Mouse (Mus musculus) A20 (cell line): ENCODE measurements at regions not wholly inside any gene's neighbourhood (a gene's known extent, or its start where the extent isn't known, plus 50 kb on each side); places are given as distances from the start of the nearest gene placed in this dataset.

Experiments
- DNase-seq: peaks from one replicate; pipeline ENCODE4 v3.0.0-alpha.2; 2011; ENCODE audit warnings: low read depth, low spot score

DNA sequence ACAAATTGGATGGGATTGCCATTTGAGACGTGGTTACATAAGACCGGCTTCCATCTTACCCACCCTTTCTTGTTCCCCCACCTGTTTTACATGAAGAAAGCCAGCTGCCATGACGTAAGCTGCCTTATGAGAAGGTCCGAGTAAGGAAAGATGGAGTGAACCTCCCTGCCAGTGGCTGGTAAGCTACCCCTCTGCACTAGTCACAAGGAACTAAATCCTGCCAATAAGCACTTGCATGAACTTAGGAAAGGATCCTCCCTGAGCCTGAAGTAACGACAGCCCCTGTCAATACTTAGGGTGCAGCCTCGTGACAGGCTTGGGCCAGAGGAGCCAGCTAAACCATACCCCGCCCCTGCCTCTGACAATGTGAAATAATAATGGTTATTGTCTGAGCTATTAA lies 62.8 kb upstream of the Gm47985 start:
- no peak for DNase-seq

DNA sequence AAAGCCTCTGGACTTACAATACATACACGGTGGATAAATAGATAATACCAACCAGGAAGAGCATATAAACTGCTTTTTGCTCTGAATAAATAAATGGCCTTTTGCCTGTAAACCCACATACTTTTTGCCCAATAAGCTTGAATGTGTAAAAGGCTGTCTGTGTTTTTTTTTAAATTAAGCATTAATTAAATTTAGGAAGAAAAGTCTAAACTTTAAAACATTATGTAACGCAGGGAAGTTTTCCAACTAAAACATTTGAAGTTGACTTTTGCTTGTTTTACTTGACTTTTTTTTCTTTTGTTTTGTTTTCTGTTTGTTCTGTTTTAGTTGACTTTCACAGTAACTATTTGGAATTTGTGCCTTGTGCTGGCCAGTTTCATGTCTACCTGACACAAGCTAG lies 60.7 kb upstream of the Gm47985 start:
- DNase-seq, result no peak

DNA sequence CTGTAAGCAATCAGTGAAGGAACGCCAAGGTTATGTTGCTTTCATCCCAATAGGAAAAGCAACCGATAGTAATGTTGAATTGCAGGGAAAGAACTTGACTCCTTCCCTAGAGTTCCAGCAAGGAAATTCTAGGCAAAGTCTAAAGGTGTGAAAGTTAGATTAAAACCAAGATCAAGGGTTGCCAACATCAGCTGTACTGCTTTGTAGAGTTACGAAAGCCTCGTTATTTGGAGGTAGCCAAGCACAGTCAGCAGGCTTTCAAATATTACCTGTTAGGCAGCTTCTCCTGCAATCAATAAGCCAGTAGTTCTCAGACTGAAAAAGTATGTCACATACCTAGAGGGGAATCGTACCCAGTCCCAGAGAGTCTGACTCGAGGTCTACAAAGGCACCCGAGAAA lies 58.4 kb upstream of the Gm47985 start:
- no peak for DNase-seq

DNA sequence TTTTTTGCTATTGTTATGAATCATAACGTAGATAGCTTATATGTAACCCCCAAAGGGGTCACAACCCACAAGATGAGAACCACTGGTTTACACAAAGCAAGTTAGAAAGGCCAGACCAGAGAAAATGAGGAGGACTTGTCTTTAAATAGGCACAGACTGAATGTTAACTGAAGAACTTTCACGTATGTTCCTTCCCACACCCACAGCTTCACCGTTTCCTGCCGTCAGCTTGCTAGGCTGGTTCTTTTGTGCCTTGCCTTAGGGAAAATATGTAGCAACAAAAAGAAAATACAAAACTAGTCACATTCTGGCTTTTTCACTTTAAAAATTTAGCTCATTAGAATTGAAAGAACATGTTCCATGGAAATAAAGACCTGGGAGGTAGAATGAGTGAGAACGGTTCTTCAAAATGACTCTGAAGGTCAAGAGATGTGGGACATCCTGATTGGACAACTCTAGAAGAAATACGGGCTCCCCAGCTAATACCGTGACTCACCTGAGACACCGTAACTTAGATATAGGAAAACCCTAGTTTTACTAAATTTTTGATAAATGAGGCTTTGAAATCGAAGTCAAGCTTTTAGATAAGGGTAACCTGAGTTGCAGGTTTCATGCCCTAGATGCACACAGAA lies 57.2 kb upstream of the Gm47985 start:
- no peak for DNase-seq

DNA sequence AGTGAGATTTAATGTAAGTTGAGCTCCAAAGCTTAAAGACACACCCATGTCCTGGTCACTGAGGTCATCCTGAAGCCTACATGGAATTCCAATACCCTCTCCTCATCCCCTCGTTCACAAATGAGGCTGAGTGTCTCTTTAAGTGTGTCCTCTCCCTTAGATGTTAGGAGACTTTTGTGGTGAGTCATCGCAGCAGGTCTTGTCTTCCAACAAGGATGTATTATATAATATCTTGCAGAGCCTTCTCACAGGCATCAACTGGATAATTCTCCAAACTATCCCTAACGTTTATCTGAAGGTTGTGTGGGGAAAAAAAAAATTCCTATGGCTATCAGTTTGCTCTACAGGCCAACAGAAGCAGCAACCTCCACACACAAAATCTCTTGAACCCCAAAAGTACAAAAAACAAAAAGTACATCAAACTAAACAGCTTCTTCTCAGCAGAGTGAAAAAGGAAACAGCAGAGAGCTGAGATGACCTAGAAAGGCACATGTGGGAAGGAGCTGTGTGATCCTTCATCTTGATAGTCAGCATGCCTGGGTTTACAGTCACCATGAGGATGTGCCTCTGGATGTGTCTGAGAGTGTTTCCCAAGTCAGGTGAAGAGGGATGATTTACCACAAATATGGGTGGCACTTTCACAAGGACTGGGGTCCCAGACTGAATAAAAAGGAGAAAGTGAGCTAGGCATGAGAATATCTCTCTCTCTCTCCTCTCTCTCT lies 56.4 kb upstream of the Gm47985 start:
- DNase-seq, result no peak

DNA sequence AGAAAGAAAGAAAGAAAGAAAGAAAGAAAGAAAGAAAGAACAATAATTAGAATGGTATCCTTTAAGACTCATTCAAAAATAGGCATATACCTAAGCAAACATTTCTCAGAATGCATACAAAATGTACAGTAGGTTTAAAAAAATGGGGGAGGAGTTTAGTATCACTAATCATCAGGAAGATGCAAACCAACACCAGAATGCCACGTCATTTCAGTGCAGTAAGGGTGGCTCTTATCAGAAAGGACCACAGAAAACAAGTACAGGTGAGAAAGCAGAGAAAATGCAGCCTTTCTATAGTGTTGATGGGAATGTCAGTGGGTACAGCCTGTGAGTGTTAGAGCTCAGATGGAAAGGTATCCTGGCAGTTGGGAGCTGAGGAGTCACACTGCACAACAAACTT lies 55.6 kb upstream of the Gm47985 start:
- DNase-seq, result no peak

DNA sequence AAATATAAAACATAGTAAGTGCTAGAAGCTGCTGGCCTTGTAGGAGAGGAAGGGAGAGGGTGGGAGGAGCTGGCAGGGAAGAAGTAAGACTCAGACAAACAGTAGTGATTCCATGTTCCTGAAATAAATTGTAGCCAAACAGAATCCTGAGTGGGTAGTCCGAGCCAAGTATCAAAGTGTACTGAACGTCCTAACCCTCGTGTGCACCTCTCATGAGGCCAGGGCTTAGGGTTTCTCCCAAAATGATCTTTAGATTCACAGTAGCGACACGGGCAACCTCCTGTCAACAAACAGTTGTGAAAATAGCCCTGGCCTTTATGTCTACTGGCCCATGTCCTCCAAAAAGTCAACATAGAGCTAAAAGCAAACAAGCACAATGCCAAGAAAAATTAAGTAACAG lies 54.3 kb upstream of the Gm47985 start:
- no peak for DNase-seq

DNA sequence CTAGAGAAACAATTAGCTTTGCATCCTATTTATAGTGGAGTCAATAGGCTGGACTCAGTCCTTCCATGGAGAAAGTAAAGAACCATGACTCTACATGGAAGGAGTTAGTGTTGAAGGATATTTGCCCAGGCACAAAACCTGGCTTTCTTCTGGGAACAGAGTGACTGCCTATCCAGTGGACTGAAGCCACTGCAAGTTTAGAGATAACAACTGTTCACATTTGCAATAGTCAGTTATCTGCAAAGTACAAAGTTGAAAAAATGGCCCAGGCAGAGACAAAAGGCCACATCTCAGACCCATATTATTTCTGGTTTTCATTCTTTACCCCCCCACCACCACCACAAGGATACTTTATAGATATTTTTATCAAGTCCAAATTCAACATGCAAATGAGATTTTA lies 53.4 kb upstream of the Gm47985 start:
- no peak for DNase-seq

DNA sequence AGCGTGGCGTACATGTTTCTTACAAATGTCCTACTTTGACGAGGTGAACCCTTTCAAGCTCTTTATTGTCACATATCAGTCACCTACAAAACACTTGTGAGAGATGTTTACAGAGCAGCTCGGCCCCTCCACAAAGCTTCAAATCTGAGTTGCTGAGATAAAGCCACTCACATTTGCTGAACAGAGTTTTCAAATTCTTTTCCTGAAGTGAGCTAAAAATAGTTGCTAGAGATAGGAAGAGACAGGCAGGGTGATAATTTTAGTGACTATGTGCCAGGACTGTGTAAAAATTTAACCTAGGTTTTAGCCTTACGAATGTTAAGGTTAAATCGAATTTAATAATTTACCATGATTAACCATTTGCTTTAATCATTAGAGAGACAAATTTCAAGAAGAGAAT lies 52.3 kb upstream of the Gm47985 start:
- no peak for DNase-seq

DNA sequence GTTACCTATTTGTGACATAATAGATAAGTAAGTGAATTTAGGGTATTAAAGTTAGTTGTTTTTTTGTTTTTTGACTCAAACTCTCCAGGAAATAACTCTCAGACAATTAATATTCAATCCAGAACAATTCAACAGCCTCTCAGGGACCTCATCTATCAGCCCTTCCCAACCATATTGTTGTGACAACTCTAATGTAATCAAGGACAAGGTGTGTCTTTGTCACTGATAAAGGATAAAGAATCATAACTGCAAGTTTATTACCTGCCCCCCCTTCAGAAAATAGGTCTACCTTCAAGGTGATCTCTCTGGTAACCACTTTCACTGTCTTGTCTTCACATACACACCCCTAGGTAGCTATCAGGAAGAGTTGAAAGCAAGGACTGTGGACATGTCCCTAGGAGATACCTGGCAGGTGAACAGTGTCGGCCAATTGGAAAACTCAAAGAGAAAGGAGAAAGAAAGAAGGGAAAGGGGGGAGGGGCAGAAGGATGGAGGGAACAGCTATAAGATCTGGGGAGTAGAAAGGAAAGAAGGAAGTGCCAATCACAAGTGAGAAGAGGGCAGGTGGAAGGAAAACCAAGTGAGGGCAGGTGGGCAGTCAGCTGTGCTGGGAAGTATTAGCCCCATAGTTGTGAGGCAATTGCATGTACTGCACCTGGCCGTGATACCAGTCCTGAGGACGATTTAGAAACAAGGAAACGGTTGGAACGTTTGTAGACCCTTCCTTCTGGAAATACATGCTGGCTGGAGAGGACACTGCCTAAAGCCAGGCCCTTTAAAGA lies 51.3 kb upstream of the Gm47985 start:
- no peak for DNase-seq

DNA sequence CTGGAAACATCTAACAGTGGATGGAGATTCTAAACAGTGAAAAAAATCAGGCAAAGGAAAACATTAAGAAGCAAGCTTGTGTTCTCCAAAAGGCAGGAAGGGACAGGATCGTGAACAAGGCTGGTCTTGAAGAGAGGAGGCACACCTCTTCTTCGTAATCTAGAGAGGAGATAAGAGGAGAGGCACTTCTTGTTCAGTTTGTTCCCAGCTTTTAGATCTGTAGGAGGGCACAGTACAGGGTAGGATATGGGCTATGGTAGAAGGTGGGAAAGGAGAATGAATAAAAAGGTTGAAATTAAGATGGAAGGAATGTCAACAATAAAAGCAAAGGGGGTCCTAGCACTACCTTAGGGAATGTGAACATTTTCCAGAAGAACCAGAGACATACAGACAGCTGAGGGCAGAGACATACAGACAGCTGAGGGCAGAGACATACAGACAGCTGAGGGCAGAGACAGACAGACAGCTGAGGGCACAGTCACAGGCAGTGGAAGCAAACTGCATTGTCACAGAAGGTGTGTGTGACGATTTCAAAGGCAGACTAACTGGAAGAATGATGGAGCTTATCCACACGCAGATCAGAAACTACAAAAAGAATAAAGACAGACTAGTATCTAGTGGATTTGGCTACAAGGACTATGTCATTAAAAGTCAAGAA lies 50.6 kb upstream of the Gm47985 start:
- DNase-seq, result no peak
